Mouse (Mus musculus) cerebellum, adult (tissue): Measurements from ENCODE around the gene Rbbp8nl.

Experiments
- ATAC-seq: cut with Nextera tagmentation; 2 replicates; pipeline ENCODE4 v1.9.2; 2017; ENCODE audit warnings: mild to moderate bottlenecking, moderate library complexity, mixed read lengths; ENCODE audit not compliant: insufficient number of reproducible peaks, low FRiP score, low TSS enrichment

Gene Rbbp8nl

GRCm38 (mm10) chr2:180291566-180291965 lies 1.9 kb upstream of the Rbbp8nl start:
- ATAC-seq = no peak

- no peak for ATAC-seq
These were observed 824 bp upstream of the Rbbp8nl start for GRCm38 (mm10) chr2:180290503-180290902.

- ATAC-seq = no peak
These were observed 713 bp downstream of the Rbbp8nl start for GRCm38 (mm10) chr2:180288966-180289365.

- no peak for ATAC-seq
These were observed 10.4 kb downstream of the Rbbp8nl start for GRCm38 (mm10) chr2:180279321-180279720.

GRCm38 (mm10) chr2:180277773-180278320 lies 11.8 kb downstream of the Rbbp8nl start:
- ATAC-seq = no peak

GRCm38 (mm10) chr2:180276851-180277259 lies 12.8 kb downstream of the Rbbp8nl start:
- no peak for ATAC-seq

GRCm38 (mm10) chr2:180276385-180276784 lies 13.3 kb downstream of the Rbbp8nl start:
- no peak for ATAC-seq

GRCm38 (mm10) chr2:180275836-180276235 lies 13.8 kb downstream of the Rbbp8nl start:
- no peak for ATAC-seq

- ATAC-seq = no peak
These were observed 15.2 kb downstream of the Rbbp8nl start for GRCm38 (mm10) chr2:180274523-180274922.

GRCm38 (mm10) chr2:180273394-180274244 lies 16.1 kb downstream of the Rbbp8nl start, which contains the start of gene Cables2:
Gene Cables2, minus strand, starts transcription at chr2:180273496.
- peak; percentile 88 for ATAC-seq

- ATAC-seq = peak; percentile 11
These were observed 16.8 kb downstream of the Rbbp8nl start for GRCm38 (mm10) chr2:180272884-180273321.

GRCm38 (mm10) chr2:180271804-180272395 lies 17.8 kb downstream of the Rbbp8nl start:
- no peak for ATAC-seq

- no peak for ATAC-seq
These were observed 19.0 kb downstream of the Rbbp8nl start for GRCm38 (mm10) chr2:180270537-180271255.

- ATAC-seq = no peak
These were observed 20.4 kb downstream of the Rbbp8nl start for GRCm38 (mm10) chr2:180269329-180269728.

- no peak for ATAC-seq
These were observed 21.7 kb downstream of the Rbbp8nl start for GRCm38 (mm10) chr2:180267955-180268354.

- no peak for ATAC-seq
These were observed 26.8 kb downstream of the Rbbp8nl start for GRCm38 (mm10) chr2:180262891-180263290.

GRCm38 (mm10) chr2:180262441-180262840 lies 27.2 kb downstream of the Rbbp8nl start:
- no peak for ATAC-seq

GRCm38 (mm10) chr2:180261901-180262300 lies 27.8 kb downstream of the Rbbp8nl start:
- no peak for ATAC-seq

GRCm38 (mm10) chr2:180260610-180261480 lies 28.8 kb downstream of the Rbbp8nl start:
- no peak for ATAC-seq
